Mouse (Mus musculus): ENCODE data around the gene Kdelc2. TPM values are rescaled to one million over a fixed set of nuclear protein-coding genes. Genes with fewer than 3 reads are reported as not detected.
A peak's percentile ranks its signal among the peaks of the same experiment; 100 is the strongest.

The Kdelc2 gene
- polyA plus RNA-seq (2012; rRNA removed): 3.8 and 4.2 TPM in 2 replicates

GRCm38 (mm10) chr9:53383951-53384866 lies at the start of gene Kdelc2:
Gene Kdelc2, plus strand, starts transcription at chr9:53384025.
- H3K27ac ChIP-seq (ENCODE audit: insufficient read depth, low read length): peak within 1 kb of the TSS; percentile 69
- H3K4me3 ChIP-seq (ENCODE audit: insufficient read depth, low read length): peak within 1 kb of the TSS; percentile 66
- no peak for TF ChIP-seq POLR2A (IDR thresholded peaks at IDR 0.05; ENCODE audit: extremely low read depth, insufficient read depth, low read length)
- no peak for TF ChIP-seq CTCF (IDR thresholded peaks at IDR 0.05; ENCODE audit: extremely low read depth, insufficient read depth, low read length)
- no peaks in the 10 kb centered on the region for H3K4me1 ChIP-seq (ENCODE audit: control insufficient read depth, insufficient read depth, low read length)

- no peak for TF ChIP-seq POLR2A (IDR thresholded peaks at IDR 0.05; ENCODE audit: extremely low read depth, insufficient read depth, low read length)
- no peak for TF ChIP-seq CTCF (IDR thresholded peaks at IDR 0.05; ENCODE audit: extremely low read depth, insufficient read depth, low read length)
- H3K27ac ChIP-seq (ENCODE audit: insufficient read depth, low read length): no peak overlapping the region
- no peak overlapping the region for H3K4me3 ChIP-seq (ENCODE audit: insufficient read depth, low read length)
- no peaks in the 10 kb centered on the region for H3K4me1 ChIP-seq (ENCODE audit: control insufficient read depth, insufficient read depth, low read length)
These were observed 48.7 kb upstream of the Kdelc2 start for GRCm38 (mm10) chr9:53335131-53335530.

- Histone ChIP-seq H3K27ac (ENCODE audit: insufficient read depth, low read length) (no peak overlapping the region), H3K4me1 (ENCODE audit: control insufficient read depth, insufficient read depth, low read length) (peaks cover 1% of the 10 kb centered on the region; the same call in 1 of the 2 replicates), H3K4me3 (ENCODE audit: insufficient read depth, low read length) (no peak overlapping the region)
- no peak for TF ChIP-seq POLR2A (IDR thresholded peaks at IDR 0.05; ENCODE audit: extremely low read depth, insufficient read depth, low read length)
- no peak for TF ChIP-seq CTCF (IDR thresholded peaks at IDR 0.05; ENCODE audit: extremely low read depth, insufficient read depth, low read length)
These were observed 44.2 kb upstream of the Kdelc2 start for GRCm38 (mm10) chr9:53339603-53340002.

GRCm38 (mm10) chr9:53340328-53340916 lies 43.4 kb upstream of the Kdelc2 start:
- Histone ChIP-seq H3K4me3 (ENCODE audit: insufficient read depth, low read length) (peak overlapping the region; percentile 49), H3K4me1 (ENCODE audit: control insufficient read depth, insufficient read depth, low read length) (peaks cover 4% of the 10 kb centered on the region), H3K27ac (ENCODE audit: insufficient read depth, low read length) (0 out of 2 replicates have a peak overlapping the region, but pooled peaks have one; percentile 22)
- TF ChIP-seq CTCF (IDR thresholded peaks at IDR 0.05; ENCODE audit: extremely low read depth, insufficient read depth, low read length) (no peak), POLR2A (IDR thresholded peaks at IDR 0.05; ENCODE audit: extremely low read depth, insufficient read depth, low read length) (no peak)

GRCm38 (mm10) chr9:53340969-53341368 lies 42.9 kb upstream of the Kdelc2 start:
- Histone ChIP-seq H3K4me1 (ENCODE audit: control insufficient read depth, insufficient read depth, low read length) (peaks cover 4% of the 10 kb centered on the region), H3K27ac (ENCODE audit: insufficient read depth, low read length) (0 out of 2 replicates have a peak overlapping the region, but pooled peaks have one; percentile 22), H3K4me3 (ENCODE audit: insufficient read depth, low read length) (peak overlapping the region; percentile 49)
- TF ChIP-seq CTCF (IDR thresholded peaks at IDR 0.05; ENCODE audit: extremely low read depth, insufficient read depth, low read length) (no peak), POLR2A (IDR thresholded peaks at IDR 0.05; ENCODE audit: extremely low read depth, insufficient read depth, low read length) (no peak)

GRCm38 (mm10) chr9:53341981-53342380 lies 41.8 kb upstream of the Kdelc2 start:
- Histone ChIP-seq H3K4me1 (ENCODE audit: control insufficient read depth, insufficient read depth, low read length) (peaks cover 4% of the 10 kb centered on the region), H3K27ac (ENCODE audit: insufficient read depth, low read length) (no peak overlapping the region), H3K4me3 (ENCODE audit: insufficient read depth, low read length) (peak overlapping the region; percentile 49; the same call in 1 of the 2 replicates)
- TF ChIP-seq CTCF (IDR thresholded peaks at IDR 0.05; ENCODE audit: extremely low read depth, insufficient read depth, low read length) (no peak), POLR2A (IDR thresholded peaks at IDR 0.05; ENCODE audit: extremely low read depth, insufficient read depth, low read length) (no peak)

GRCm38 (mm10) chr9:53344646-53345432 lies 39.0 kb upstream of the Kdelc2 start:
- no peak overlapping the region for H3K27ac ChIP-seq (ENCODE audit: insufficient read depth, low read length)
- peaks cover 4% of the 10 kb centered on the region for H3K4me1 ChIP-seq (ENCODE audit: control insufficient read depth, insufficient read depth, low read length)
- H3K4me3 ChIP-seq (ENCODE audit: insufficient read depth, low read length): no peak overlapping the region
- TF ChIP-seq CTCF (IDR thresholded peaks at IDR 0.05; ENCODE audit: extremely low read depth, insufficient read depth, low read length) (no peak), POLR2A (IDR thresholded peaks at IDR 0.05; ENCODE audit: extremely low read depth, insufficient read depth, low read length) (no peak)

GRCm38 (mm10) chr9:53345728-53346127 lies 38.1 kb upstream of the Kdelc2 start:
- no peak for TF ChIP-seq POLR2A (IDR thresholded peaks at IDR 0.05; ENCODE audit: extremely low read depth, insufficient read depth, low read length)
- TF ChIP-seq CTCF (IDR thresholded peaks at IDR 0.05; ENCODE audit: extremely low read depth, insufficient read depth, low read length): no peak
- Histone ChIP-seq H3K4me1 (ENCODE audit: control insufficient read depth, insufficient read depth, low read length) (peaks cover 3% of the 10 kb centered on the region), H3K27ac (ENCODE audit: insufficient read depth, low read length) (no peak overlapping the region), H3K4me3 (ENCODE audit: insufficient read depth, low read length) (no peak overlapping the region)

GRCm38 (mm10) chr9:53346402-53346801 lies 37.4 kb upstream of the Kdelc2 start:
- Histone ChIP-seq H3K27ac (ENCODE audit: insufficient read depth, low read length) (no peak overlapping the region), H3K4me3 (ENCODE audit: insufficient read depth, low read length) (no peak overlapping the region), H3K4me1 (ENCODE audit: control insufficient read depth, insufficient read depth, low read length) (peaks cover 3% of the 10 kb centered on the region)
- TF ChIP-seq POLR2A (IDR thresholded peaks at IDR 0.05; ENCODE audit: extremely low read depth, insufficient read depth, low read length): no peak
- no peak for TF ChIP-seq CTCF (IDR thresholded peaks at IDR 0.05; ENCODE audit: extremely low read depth, insufficient read depth, low read length)
